Mouse (Mus musculus) intestine, postnatal 0 days (tissue): ENCODE data around the gene Rimklb. TPM values are rescaled to one million over a fixed set of nuclear protein-coding genes. Genes with fewer than 3 reads are reported as not detected.
"Not testable (repeated sequence)": the region's sequence is repeated elsewhere in the genome, so short reads cannot be mapped to it uniquely, and the experiment has no call there.

ENCODE experiments used
- ATAC-seq: fragments of 200-750 bp; cut with Nextera tagmentation; 2 replicates; pipeline ENCODE4 v1.8.0; 2017; ENCODE audit warnings: mild to moderate bottlenecking, moderate TSS enrichment, moderate library complexity
- H3K27ac ChIP-seq: fragments of 300-500 bp; sonication (generic); 2 replicates; pipeline ENCODE4 v1.5.1; 2014; ENCODE audit warnings: mild to moderate bottlenecking, low read depth, low read length, moderate library complexity
- H3K27me3 ChIP-seq: fragments of 300-500 bp; sonication (generic); replicated peaks from 2 replicates; pipeline ENCODE4 v1.6.1; 2014; ENCODE audit warnings: low read length, mixed read lengths; ENCODE audit not compliant: control insufficient read depth, insufficient read depth
- H3K36me3 ChIP-seq: fragments of 300-500 bp; sonication (generic); 2 replicates; pipeline ENCODE4 v1.6.1; 2014; ENCODE audit warnings: mild to moderate bottlenecking, moderate library complexity; ENCODE audit not compliant: control insufficient read depth, insufficient read depth
- H3K4me1 ChIP-seq: fragments of 300-500 bp; sonication (generic); replicated peaks from 2 replicates; pipeline ENCODE4 v1.6.1; 2014; ENCODE audit warnings: antibody characterized with exemption, low read length, mixed read lengths; ENCODE audit not compliant: control insufficient read depth, insufficient read depth
- H3K4me2 ChIP-seq: fragments of 300-500 bp; sonication (generic); replicated peaks from 2 replicates; pipeline ENCODE4 v1.6.1; 2014; ENCODE audit warnings: low read depth, mild to moderate bottlenecking, moderate library complexity
- H3K4me3 ChIP-seq: fragments of 300-500 bp; sonication (generic); 2 replicates; pipeline ENCODE4 v1.5.1; 2014; ENCODE audit warnings: low read depth, low read length
- H3K9ac ChIP-seq: fragments of 300-500 bp; sonication (generic); 2 replicates; pipeline ENCODE4 v1.6.1; 2014; ENCODE audit warnings: mild to moderate bottlenecking, low read depth, low read length
- H3K9me3 ChIP-seq: fragments of 300-500 bp; sonication (generic); 2 replicates; pipeline ENCODE4 v1.6.1; 2016; ENCODE audit warnings: mixed run types; ENCODE audit not compliant: control insufficient read depth
- CTCF ChIP-seq: sonication (generic); IDR thresholded peaks from 2 replicates; pipeline ENCODE4 v1.5.1; 2016; ENCODE audit warnings: low read depth, mild to moderate bottlenecking, control low read depth, antibody characterized with exemption, moderate library complexity
- WGBS: fragments of 180-500 bp; shearing (Covaris S2); extraction: QIAGEN DNeasy Blood & Tissue Kit; methylation state at CpG from one replicate; pipeline ENCODE4 v1.1.7; 2014; 5-methylcytosine and 5-hydroxymethylcytosine counted together
- polyA plus RNA-seq: library from polyadenylated mRNA; unstranded; fragments of >200 nt; fragmentation: Nextera tagmentation; extraction: Ambion mirVana; gene quantifications from 2 replicates; pipeline ENCODE4 v1.2.1, GENCODE M21; 2015

The Rimklb gene
- polyA plus RNA-seq, 1 experiment from 2014 or later: 1.5 TPM

- TF ChIP-seq CTCF: peak; percentile 71
- H3K27ac ChIP-seq: no peak overlapping the region
- H3K9me3 ChIP-seq: no peaks in the 10 kb centered on the region
- WGBS: 30% methylated on average over 2 of the region's 2 CpGs
- no peaks in the 10 kb centered on the region for H3K4me1 ChIP-seq
- no peak overlapping the region for H3K9ac ChIP-seq
- H3K4me2 ChIP-seq: no peak overlapping the region
- no peak for ATAC-seq
- no peaks in the 10 kb centered on the region for H3K27me3 ChIP-seq
- H3K4me3 ChIP-seq: no peak overlapping the region
- no peaks in the 10 kb centered on the region for H3K36me3 ChIP-seq
These were observed 20.8 kb upstream of the Rimklb start for GRCm38 (mm10) chr6:122519384-122519783.

- H3K4me1 ChIP-seq: no peaks in the 10 kb centered on the region
- H3K4me2 ChIP-seq: no peak overlapping the region
- no peak for ATAC-seq
- H3K9ac ChIP-seq: no peak overlapping the region
- no peaks in the 10 kb centered on the region for H3K27me3 ChIP-seq
- H3K27ac ChIP-seq: no peak overlapping the region
- no peak for TF ChIP-seq CTCF
- H3K4me3 ChIP-seq: no peak overlapping the region
- no peaks in the 10 kb centered on the region for H3K9me3 ChIP-seq
- H3K36me3 ChIP-seq: no peaks in the 10 kb centered on the region
- WGBS: 91% methylated on average over 1 of the region's 1 CpGs
These were observed 19.1 kb upstream of the Rimklb start for GRCm38 (mm10) chr6:122517668-122518067.

GRCm38 (mm10) chr6:122515762-122516161, 17.2 kb upstream of the Rimklb start:
- not testable (repeated sequence) for H3K36me3 ChIP-seq, H3K9me3 ChIP-seq, H3K27me3 ChIP-seq, H3K4me3 ChIP-seq, H3K27ac ChIP-seq, H3K9ac ChIP-seq, ATAC-seq, H3K4me2 ChIP-seq, H3K4me1 ChIP-seq
- 100% methylated on average over 2 of the region's 2 CpGs for WGBS

GRCm38 (mm10) chr6:122514312-122514711, 15.8 kb upstream of the Rimklb start:
- no peaks in the 10 kb centered on the region for H3K27me3 ChIP-seq
- H3K4me2 ChIP-seq: no peak overlapping the region
- no peak overlapping the region for H3K27ac ChIP-seq
- no peaks in the 10 kb centered on the region for H3K36me3 ChIP-seq
- no peak overlapping the region for H3K4me3 ChIP-seq
- no peak overlapping the region for H3K9ac ChIP-seq
- ATAC-seq: no peak
- H3K4me1 ChIP-seq: no peaks in the 10 kb centered on the region
- TF ChIP-seq CTCF: no peak
- 71% methylated on average over 3 of the region's 3 CpGs for WGBS
- no peaks in the 10 kb centered on the region for H3K9me3 ChIP-seq

- no peak for ATAC-seq
- Histone ChIP-seq H3K9me3 (no peaks in the 10 kb centered on the region), H3K4me1 (no peaks in the 10 kb centered on the region), H3K36me3 (no peaks in the 10 kb centered on the region), H3K27me3 (no peaks in the 10 kb centered on the region), H3K4me2 (no peak overlapping the region), H3K27ac (no peak overlapping the region), H3K9ac (no peak overlapping the region), H3K4me3 (no peak overlapping the region)
- WGBS: 41% methylated on average over 12 of the region's 12 CpGs
- no peak for TF ChIP-seq CTCF
These were observed 14.6 kb upstream of the Rimklb start for GRCm38 (mm10) chr6:122512914-122513878.

- WGBS: 76% methylated on average over 8 of the region's 8 CpGs
- Histone ChIP-seq H3K27ac (no peak overlapping the region), H3K4me1 (no peaks in the 10 kb centered on the region), H3K4me3 (no peak overlapping the region), H3K36me3 (no peaks in the 10 kb centered on the region), H3K9ac (no peak overlapping the region), H3K9me3 (no peaks in the 10 kb centered on the region), H3K4me2 (no peak overlapping the region), H3K27me3 (no peaks in the 10 kb centered on the region)
- TF ChIP-seq CTCF: no peak
- no peak for ATAC-seq
These were observed 9.9 kb upstream of the Rimklb start for GRCm38 (mm10) chr6:122508494-122508893.
